Mouse (Mus musculus) liver, embryonic 15.5 days (tissue): ENCODE measurements around the gene Mpg. TPM values are rescaled to one million over a fixed set of nuclear protein-coding genes. Genes with fewer than 3 reads are reported as not detected.

Source experiments
- ATAC-seq: fragments of 200-750 bp; cut with Nextera tagmentation; 2 replicates; pipeline ENCODE4 v1.8.0; 2017; ENCODE audit warnings: moderate number of reproducible peaks, mild to moderate bottlenecking, moderate library complexity; ENCODE audit not compliant: insufficient read depth
- H3K27ac ChIP-seq: fragments of 300-500 bp; sonication (generic); replicated peaks from 2 replicates; pipeline ENCODE4 v1.5.1; 2015; ENCODE audit warnings: mild to moderate bottlenecking, inconsistent platforms
- H3K27me3 ChIP-seq: fragments of 300-500 bp; sonication (generic); 2 replicates; pipeline ENCODE4 v1.6.1; 2015; ENCODE audit warnings: mild to moderate bottlenecking, inconsistent platforms
- H3K36me3 ChIP-seq: fragments of 300-500 bp; sonication (generic); replicated peaks from 2 replicates; pipeline ENCODE4 v1.6.1; 2015; ENCODE audit warnings: moderate library complexity, mild to moderate bottlenecking, inconsistent platforms
- H3K4me1 ChIP-seq: fragments of 300-500 bp; sonication (generic); replicated peaks from 2 replicates; pipeline ENCODE4 v1.6.1; 2015; ENCODE audit warnings: inconsistent platforms
- H3K4me2 ChIP-seq: fragments of 300-500 bp; sonication (generic); 2 replicates; pipeline ENCODE4 v1.6.1; 2015; ENCODE audit warnings: moderate library complexity, mild to moderate bottlenecking, inconsistent platforms
- H3K4me3 ChIP-seq: fragments of 300-500 bp; sonication (generic); replicated peaks from 2 replicates; pipeline ENCODE4 v1.5.1; 2015; ENCODE audit warnings: mild to moderate bottlenecking, inconsistent platforms
- H3K9ac ChIP-seq: fragments of 300-500 bp; sonication (generic); 2 replicates; pipeline ENCODE4 v1.6.1; 2015; ENCODE audit warnings: moderate library complexity, mild to moderate bottlenecking, inconsistent platforms
- H3K9me3 ChIP-seq: fragments of 300-500 bp; sonication (generic); replicated peaks from 2 replicates; pipeline ENCODE4 v1.6.1; 2016; ENCODE audit warnings: inconsistent platforms
- WGBS: fragments of 180-500 bp; shearing (Covaris S2); methylation state at CpG from one replicate; pipeline ENCODE4 v1.1.7; 2015; ENCODE audit warnings: mixed read lengths; ENCODE audit not compliant: insufficient replicate concordance; 5-methylcytosine and 5-hydroxymethylcytosine counted together
- polyA plus RNA-seq: library from polyadenylated mRNA; unstranded; fragments of >200 nt; fragmentation: Nextera tagmentation; extraction: Ambion mirVana; gene quantifications from 2 replicates; pipeline ENCODE4 v1.2.1, GENCODE M21; 2015

The Mpg gene
- polyA plus RNA-seq, 1 experiment from 2014 or later: 18.3 TPM

- Histone ChIP-seq H3K9me3 (no peaks in the 10 kb centered on the region), H3K27me3 (peaks cover 85% of the 10 kb centered on the region), H3K27ac (peak within 1 kb of the TSS; percentile 53; the same call in 1 of the 2 replicates), H3K4me2 (peak within 1 kb of the TSS; percentile 73), H3K9ac (peak within 1 kb of the TSS; percentile 57), H3K36me3 (no peaks in the 10 kb centered on the region), H3K4me3 (peak within 1 kb of the TSS; percentile 61), H3K4me1 (peaks cover 56% of the 10 kb centered on the region)
- ATAC-seq: no peak
- WGBS: under 1% methylated on average over 60 of the region's 72 CpGs
Observed at GRCm38 (mm10) chr11:32221951-32222409, 4.3 kb upstream of the Mpg start, which contains the start of gene Rhbdf1. TSS of gene Rhbdf1 (minus strand) at chr11:32222300.

DNA sequence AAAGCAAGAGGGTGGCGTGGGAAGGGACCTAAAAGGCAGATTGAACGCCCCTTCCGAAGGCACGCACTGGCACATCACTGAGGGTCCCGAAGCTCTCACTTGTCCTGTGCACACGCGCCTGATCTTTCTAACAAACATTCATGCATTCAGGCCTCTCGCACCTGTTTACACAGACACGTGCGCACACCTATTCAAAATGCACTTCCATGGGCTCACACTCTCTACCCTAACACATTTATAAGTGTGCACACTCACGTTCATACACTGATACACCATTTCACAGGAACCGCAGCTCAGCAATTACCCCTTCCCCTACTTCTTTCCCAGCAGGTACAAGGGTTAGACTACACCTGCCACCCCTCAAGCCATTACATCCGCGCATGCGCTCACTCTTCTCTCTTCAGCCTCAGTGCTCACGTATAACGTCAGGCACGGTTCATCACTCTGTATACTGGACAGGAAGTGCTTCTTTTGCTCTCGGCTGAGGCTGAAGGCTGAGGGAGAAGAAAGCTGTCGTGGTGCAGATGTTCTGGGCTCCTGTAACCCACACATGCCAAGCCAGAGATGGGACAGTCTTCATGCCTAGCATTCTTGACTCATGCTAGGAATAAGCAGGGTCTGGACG, 3.6 kb upstream of the Mpg start:
- H3K9ac ChIP-seq: peak overlapping the region; percentile 57; the same call in 1 of the 2 replicates
- H3K27ac ChIP-seq: no peak overlapping the region
- no peaks in the 10 kb centered on the region for H3K36me3 ChIP-seq
- H3K9me3 ChIP-seq: no peaks in the 10 kb centered on the region
- H3K4me2 ChIP-seq: peak overlapping the region; percentile 73
- ATAC-seq: no peak
- H3K27me3 ChIP-seq: peaks cover 84% of the 10 kb centered on the region
- WGBS: 10% methylated on average over 21 of the region's 21 CpGs
- peaks cover 58% of the 10 kb centered on the region for H3K4me1 ChIP-seq
- H3K4me3 ChIP-seq: peak overlapping the region; percentile 61

GRCm38 (mm10) chr11:32223297-32223967, 2.9 kb upstream of the Mpg start:
- no peaks in the 10 kb centered on the region for H3K36me3 ChIP-seq
- no peak overlapping the region for H3K4me2 ChIP-seq
- peaks cover 65% of the 10 kb centered on the region for H3K4me1 ChIP-seq
- WGBS: 50% methylated on average over 4 of the region's 4 CpGs
- H3K9me3 ChIP-seq: no peaks in the 10 kb centered on the region
- H3K9ac ChIP-seq: no peak overlapping the region
- H3K27ac ChIP-seq: no peak overlapping the region
- H3K27me3 ChIP-seq: peaks cover 76% of the 10 kb centered on the region
- no peak overlapping the region for H3K4me3 ChIP-seq
- no peak for ATAC-seq

- Histone ChIP-seq H3K27ac (peak overlapping the region; percentile 60), H3K27me3 (peaks cover 64% of the 10 kb centered on the region), H3K4me3 (no peak overlapping the region), H3K36me3 (peaks cover 10% of the 10 kb centered on the region), H3K9me3 (no peaks in the 10 kb centered on the region), H3K4me2 (0 out of 2 replicates have a peak overlapping the region, but pooled peaks have one; percentile 9), H3K4me1 (peaks cover 69% of the 10 kb centered on the region), H3K9ac (no peak overlapping the region)
- WGBS: 7% methylated on average over 4 of the region's 4 CpGs
- ATAC-seq: no peak
Observed at GRCm38 (mm10) chr11:32224468-32225139, 1.7 kb upstream of the Mpg start.

DNA sequence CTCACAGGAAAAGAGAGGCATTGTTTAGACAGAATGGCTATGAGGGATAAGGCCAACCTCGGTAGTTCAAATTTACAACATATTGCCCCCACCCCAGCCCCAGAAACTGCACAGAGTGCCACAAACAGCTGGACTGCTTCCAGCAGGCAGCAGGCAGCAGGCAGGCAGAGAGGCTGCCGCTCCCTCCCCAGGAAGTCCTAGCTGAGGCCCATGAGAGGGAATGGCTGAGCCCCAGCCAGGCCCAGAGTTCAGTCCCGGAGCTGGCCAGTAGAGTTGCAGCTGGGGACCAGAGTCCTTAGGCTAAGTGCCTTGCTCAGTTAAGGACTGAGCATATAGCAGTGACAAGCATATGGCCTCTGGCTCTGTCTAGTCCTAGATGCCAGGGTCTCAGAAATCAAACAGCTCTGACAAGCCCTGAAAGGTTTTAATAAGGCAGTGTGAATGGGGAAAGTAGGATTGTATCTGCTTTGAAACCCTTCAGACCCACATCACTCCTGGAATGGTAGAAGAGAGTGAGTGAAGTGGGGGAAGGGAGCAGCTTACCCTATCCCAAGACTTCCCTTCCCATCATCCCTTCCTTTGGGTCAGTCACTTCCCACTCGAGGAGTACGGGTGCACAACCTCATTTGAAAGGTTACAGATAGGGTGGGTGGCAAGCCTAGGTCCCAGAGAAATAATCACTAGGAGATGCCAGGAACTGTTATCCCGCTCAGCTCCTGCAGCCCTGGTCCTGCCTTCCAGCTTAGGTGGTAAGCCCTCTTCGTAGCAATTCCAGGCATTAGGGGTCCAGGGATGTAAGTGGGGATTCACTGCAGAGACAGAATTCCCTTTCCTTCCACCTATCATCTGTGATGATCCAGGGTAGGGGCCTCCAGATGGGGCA, 842 bp upstream of the Mpg start:
- H3K4me1 ChIP-seq: peaks cover 69% of the 10 kb centered on the region
- H3K27ac ChIP-seq: peak overlapping the region; percentile 60
- WGBS: 41% methylated on average over 7 of the region's 7 CpGs
- no peak for ATAC-seq
- H3K36me3 ChIP-seq: peaks cover 19% of the 10 kb centered on the region
- no peak overlapping the region for H3K9ac ChIP-seq
- H3K9me3 ChIP-seq: no peaks in the 10 kb centered on the region
- peak overlapping the region; percentile 93; the same call in 1 of the 2 replicates for H3K4me2 ChIP-seq
- peaks cover 56% of the 10 kb centered on the region for H3K27me3 ChIP-seq
- peak overlapping the region; percentile 85; the same call in 1 of the 2 replicates for H3K4me3 ChIP-seq

- no peaks in the 10 kb centered on the region for H3K9me3 ChIP-seq
- peaks cover 58% of the 10 kb centered on the region for H3K4me1 ChIP-seq
- H3K4me2 ChIP-seq: peak overlapping the region; percentile 93
- H3K9ac ChIP-seq: peak overlapping the region; percentile 95
- peaks cover 40% of the 10 kb centered on the region for H3K27me3 ChIP-seq
- peak overlapping the region; percentile 85 for H3K4me3 ChIP-seq
- peak overlapping the region; percentile 85 for H3K27ac ChIP-seq
- WGBS: 23% methylated on average over 1 of the region's 1 CpGs
- ATAC-seq: no peak
- peaks cover 35% of the 10 kb centered on the region for H3K36me3 ChIP-seq
Observed at GRCm38 (mm10) chr11:32227041-32227440, 736 bp downstream of the Mpg start.

- Histone ChIP-seq H3K36me3 (peaks cover 40% of the 10 kb centered on the region), H3K4me3 (peak overlapping the region; percentile 85), H3K9ac (peak overlapping the region; percentile 95; the same call in 1 of the 2 replicates), H3K4me1 (peaks cover 53% of the 10 kb centered on the region), H3K9me3 (no peaks in the 10 kb centered on the region), H3K27ac (0 out of 2 replicates have a peak overlapping the region, but pooled peaks have one; percentile 85), H3K27me3 (peaks cover 35% of the 10 kb centered on the region), H3K4me2 (peak overlapping the region; percentile 93)
- ATAC-seq: no peak
- 88% methylated on average over 9 of the region's 9 CpGs for WGBS
Observed at GRCm38 (mm10) chr11:32227555-32227954, 1.2 kb downstream of the Mpg start.

DNA sequence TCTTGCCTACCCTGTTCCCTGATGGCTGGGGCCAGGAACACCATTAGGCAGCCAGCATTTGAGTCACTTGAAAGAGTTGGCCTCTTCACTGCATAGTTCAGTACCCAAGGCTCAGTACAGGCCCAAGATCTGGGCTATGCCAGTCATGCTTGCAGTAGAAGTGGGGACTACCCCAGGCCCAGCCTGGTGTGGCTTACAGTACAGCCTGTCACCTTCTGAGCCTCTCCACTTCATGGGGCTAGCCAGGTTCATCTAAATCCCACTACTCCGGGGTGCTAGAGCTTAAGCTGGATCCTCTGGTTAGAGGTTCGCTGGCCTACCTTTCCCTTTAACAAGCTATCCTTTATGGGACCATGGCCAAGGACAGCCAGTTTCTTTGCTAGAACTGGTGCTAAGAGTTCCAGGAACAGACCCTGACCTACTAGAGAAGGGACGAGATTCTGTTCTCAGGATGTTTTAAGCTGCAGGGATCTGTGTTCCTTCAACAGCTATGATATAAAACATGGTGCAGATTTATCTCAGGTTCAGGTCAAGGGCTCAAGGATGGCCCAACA, 2.1 kb downstream of the Mpg start:
- Histone ChIP-seq H3K9ac (0 out of 2 replicates have a peak overlapping the region, but pooled peaks have one; percentile 0), H3K27me3 (peaks cover 27% of the 10 kb centered on the region), H3K4me3 (no peak overlapping the region), H3K4me1 (peaks cover 48% of the 10 kb centered on the region), H3K36me3 (peaks cover 48% of the 10 kb centered on the region), H3K27ac (no peak overlapping the region), H3K4me2 (peak overlapping the region; percentile 93), H3K9me3 (no peaks in the 10 kb centered on the region)
- whole genome bisulfite sequencing: 78% methylated on average over 3 of the region's 3 CpGs
- ATAC-seq: no peak

DNA sequence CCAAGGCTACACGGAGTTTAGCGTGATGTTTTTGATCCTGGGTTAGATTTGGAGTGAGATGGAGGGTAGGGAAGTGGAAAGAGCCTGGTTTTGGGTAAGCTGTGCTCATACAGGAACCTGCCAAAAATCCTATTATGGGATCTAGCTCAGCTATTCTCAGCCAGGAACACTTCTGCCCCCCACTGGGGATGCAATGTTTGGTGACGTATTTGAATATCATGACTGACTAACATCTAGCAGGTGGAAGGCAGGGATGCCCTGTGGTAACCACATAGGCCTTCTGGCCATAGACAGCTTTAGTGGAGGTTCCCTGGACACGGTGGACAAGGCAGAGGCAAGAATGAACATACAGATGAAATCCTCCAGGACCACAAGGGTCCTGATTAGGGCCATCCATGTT, 3.9 kb downstream of the Mpg start:
- Histone ChIP-seq H3K4me2 (no peak overlapping the region), H3K9me3 (no peaks in the 10 kb centered on the region), H3K27ac (no peak overlapping the region), H3K27me3 (peaks cover 8% of the 10 kb centered on the region), H3K4me1 (peaks cover 38% of the 10 kb centered on the region), H3K4me3 (no peak overlapping the region), H3K9ac (no peak overlapping the region), H3K36me3 (peaks cover 66% of the 10 kb centered on the region)
- no peak for ATAC-seq
- WGBS: 81% methylated on average over 4 of the region's 4 CpGs

DNA sequence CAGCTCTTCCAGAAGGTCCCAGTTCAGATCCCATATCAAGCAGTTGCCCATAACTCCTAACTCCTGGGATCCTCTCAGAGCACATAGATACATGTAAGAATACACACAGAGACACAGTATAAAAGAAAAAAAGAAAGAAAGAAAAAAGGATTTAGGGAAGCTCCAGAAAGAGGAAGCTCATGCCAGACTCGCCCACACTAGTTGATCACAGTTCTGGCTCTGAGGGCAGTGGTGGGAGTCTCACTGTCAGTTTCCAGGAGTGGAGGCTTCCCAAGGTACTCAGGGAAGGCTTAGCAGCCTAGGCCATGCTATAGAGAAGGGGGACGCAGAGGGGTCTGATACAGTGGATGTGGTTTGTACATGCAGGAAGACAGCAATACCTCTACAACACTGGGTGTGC, 4.8 kb downstream of the Mpg start:
- Histone ChIP-seq H3K27ac (0 out of 2 replicates have a peak overlapping the region, but pooled peaks have one; percentile 19), H3K4me1 (peaks cover 31% of the 10 kb centered on the region), H3K36me3 (peaks cover 75% of the 10 kb centered on the region), H3K4me3 (no peak overlapping the region), H3K4me2 (no peak overlapping the region), H3K9me3 (no peaks in the 10 kb centered on the region), H3K9ac (no peak overlapping the region), H3K27me3 (no peaks in the 10 kb centered on the region)
- ATAC-seq: no peak
- 74% methylated on average over 2 of the region's 2 CpGs for WGBS
